Mouse (Mus musculus) intestine, postnatal 0 days (tissue): ENCODE data around the gene Fam196b. TPM values are rescaled to one million over a fixed set of nuclear protein-coding genes. Genes with fewer than 3 reads are reported as not detected.

ENCODE experiments used
- ATAC-seq: fragments of 200-750 bp; cut with Nextera tagmentation; 2 replicates; pipeline ENCODE4 v1.8.0; 2017; ENCODE audit warnings: mild to moderate bottlenecking, moderate TSS enrichment, moderate library complexity
- H3K27ac ChIP-seq: fragments of 300-500 bp; sonication (generic); 2 replicates; pipeline ENCODE4 v1.5.1; 2014; ENCODE audit warnings: mild to moderate bottlenecking, low read depth, low read length, moderate library complexity
- H3K27me3 ChIP-seq: fragments of 300-500 bp; sonication (generic); replicated peaks from 2 replicates; pipeline ENCODE4 v1.6.1; 2014; ENCODE audit warnings: low read length, mixed read lengths; ENCODE audit not compliant: control insufficient read depth, insufficient read depth
- H3K36me3 ChIP-seq: fragments of 300-500 bp; sonication (generic); 2 replicates; pipeline ENCODE4 v1.6.1; 2014; ENCODE audit warnings: mild to moderate bottlenecking, moderate library complexity; ENCODE audit not compliant: control insufficient read depth, insufficient read depth
- H3K4me1 ChIP-seq: fragments of 300-500 bp; sonication (generic); replicated peaks from 2 replicates; pipeline ENCODE4 v1.6.1; 2014; ENCODE audit warnings: antibody characterized with exemption, low read length, mixed read lengths; ENCODE audit not compliant: control insufficient read depth, insufficient read depth
- H3K4me2 ChIP-seq: fragments of 300-500 bp; sonication (generic); replicated peaks from 2 replicates; pipeline ENCODE4 v1.6.1; 2014; ENCODE audit warnings: low read depth, mild to moderate bottlenecking, moderate library complexity
- H3K4me3 ChIP-seq: fragments of 300-500 bp; sonication (generic); 2 replicates; pipeline ENCODE4 v1.5.1; 2014; ENCODE audit warnings: low read depth, low read length
- H3K9ac ChIP-seq: fragments of 300-500 bp; sonication (generic); 2 replicates; pipeline ENCODE4 v1.6.1; 2014; ENCODE audit warnings: mild to moderate bottlenecking, low read depth, low read length
- H3K9me3 ChIP-seq: fragments of 300-500 bp; sonication (generic); 2 replicates; pipeline ENCODE4 v1.6.1; 2016; ENCODE audit warnings: mixed run types; ENCODE audit not compliant: control insufficient read depth
- CTCF ChIP-seq: sonication (generic); IDR thresholded peaks from 2 replicates; pipeline ENCODE4 v1.5.1; 2016; ENCODE audit warnings: low read depth, mild to moderate bottlenecking, control low read depth, antibody characterized with exemption, moderate library complexity
- WGBS: fragments of 180-500 bp; shearing (Covaris S2); extraction: QIAGEN DNeasy Blood & Tissue Kit; methylation state at CpG from one replicate; pipeline ENCODE4 v1.1.7; 2014; 5-methylcytosine and 5-hydroxymethylcytosine counted together
- polyA plus RNA-seq: library from polyadenylated mRNA; unstranded; fragments of >200 nt; fragmentation: Nextera tagmentation; extraction: Ambion mirVana; gene quantifications from 2 replicates; pipeline ENCODE4 v1.2.1, GENCODE M21; 2015

Gene Fam196b
- polyA plus RNA-seq, 1 experiment from 2014 or later = 0.07 TPM

GRCm38 (mm10) chr11:34467056-34467455 lies 152.4 kb downstream of the Fam196b start:
- H3K9ac ChIP-seq = no peak overlapping the region
- no peak for ATAC-seq
- no peaks in the 10 kb centered on the region for H3K4me1 ChIP-seq
- TF ChIP-seq CTCF = no peak
- no peaks in the 10 kb centered on the region for H3K9me3 ChIP-seq
- H3K36me3 ChIP-seq = no peaks in the 10 kb centered on the region
- no peak overlapping the region for H3K4me2 ChIP-seq
- no peaks in the 10 kb centered on the region for H3K27me3 ChIP-seq
- WGBS = 50% methylated on average over 1 of the region's 1 CpGs
- no peak overlapping the region for H3K4me3 ChIP-seq
- no peak overlapping the region for H3K27ac ChIP-seq

- H3K4me3 ChIP-seq = no peak overlapping the region
- H3K36me3 ChIP-seq = no peaks in the 10 kb centered on the region
- TF ChIP-seq CTCF = no peak
- no peaks in the 10 kb centered on the region for H3K4me1 ChIP-seq
- H3K9ac ChIP-seq = no peak overlapping the region
- 72% methylated on average over 3 of the region's 3 CpGs for WGBS
- H3K27me3 ChIP-seq = no peaks in the 10 kb centered on the region
- no peak overlapping the region for H3K27ac ChIP-seq
- no peak for ATAC-seq
- H3K9me3 ChIP-seq = no peaks in the 10 kb centered on the region
- H3K4me2 ChIP-seq = no peak overlapping the region
Observed at GRCm38 (mm10) chr11:34468571-34468970, 153.9 kb downstream of the Fam196b start.

GRCm38 (mm10) chr11:34469792-34470191 lies 155.2 kb downstream of the Fam196b start:
- no peak for TF ChIP-seq CTCF
- ATAC-seq = no peak
- Histone ChIP-seq H3K9ac (no peak overlapping the region), H3K27me3 (no peaks in the 10 kb centered on the region), H3K9me3 (no peaks in the 10 kb centered on the region), H3K4me3 (no peak overlapping the region), H3K4me2 (no peak overlapping the region), H3K36me3 (no peaks in the 10 kb centered on the region), H3K4me1 (no peaks in the 10 kb centered on the region), H3K27ac (no peak overlapping the region)
- 52% methylated on average over 2 of the region's 2 CpGs for WGBS

Other genes with a start within 250 kb of the Fam196b start
- not detected in 2 replicates for gene 4930469K13Rik, start 216.3 kb upstream of the Fam196b start, polyA plus RNA-seq
- not detected in 2 replicates for gene Foxi1, start 106.7 kb upstream of the Fam196b start, polyA plus RNA-seq